Mouse (Mus musculus): ENCODE data around the gene Mnt.

Mnt gene

GRCm38 (mm10) chr11:74831606-74832451 is 1.1 kb downstream of the Mnt start:
- in situ Hi-C loops (cut with MboI, MseI) = loop anchor here in 1 of 2 experiments (10.0 kb wide), 2 partner anchors 633 to 923 kb away; partner anchors contain the start of gene Tlcd2

DNA sequence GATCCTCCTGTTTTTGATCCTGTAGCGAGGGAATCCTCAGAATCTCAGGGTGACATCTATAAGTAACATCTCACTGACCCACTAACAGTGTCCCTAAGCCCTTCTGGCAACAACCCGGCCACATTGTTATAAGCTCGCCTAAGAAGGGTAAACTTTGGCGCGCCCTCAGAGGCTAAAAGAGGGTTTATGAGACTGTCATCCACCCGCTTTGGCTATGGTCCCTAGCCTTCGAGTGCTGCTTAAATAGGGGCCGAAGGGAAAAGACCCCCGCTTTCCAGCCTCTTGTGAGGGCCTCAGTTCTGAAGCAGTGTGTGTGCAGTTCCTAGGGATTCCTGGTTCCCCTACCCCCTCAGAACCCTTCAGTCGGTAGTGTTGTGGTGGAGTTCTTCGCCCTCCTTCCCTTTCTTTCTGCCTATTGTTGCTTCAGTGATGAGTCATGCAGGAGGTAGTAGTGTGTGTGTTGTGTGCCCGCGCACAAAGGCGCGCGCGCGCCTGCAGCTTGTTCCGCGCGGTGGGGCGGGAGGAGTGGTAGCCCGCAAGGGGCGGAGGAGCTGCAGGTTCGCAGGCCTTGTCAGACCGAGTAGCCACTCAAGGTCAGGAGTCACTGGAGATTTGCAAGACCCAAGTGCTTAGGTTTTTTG is 1.9 kb downstream of the Mnt start:
- in situ Hi-C loops (cut with MboI, MseI) = loop anchor here in 1 of 2 experiments (10.0 kb wide), 2 partner anchors 632 to 922 kb away; partner anchors contain the start of gene Tlcd2

DNA sequence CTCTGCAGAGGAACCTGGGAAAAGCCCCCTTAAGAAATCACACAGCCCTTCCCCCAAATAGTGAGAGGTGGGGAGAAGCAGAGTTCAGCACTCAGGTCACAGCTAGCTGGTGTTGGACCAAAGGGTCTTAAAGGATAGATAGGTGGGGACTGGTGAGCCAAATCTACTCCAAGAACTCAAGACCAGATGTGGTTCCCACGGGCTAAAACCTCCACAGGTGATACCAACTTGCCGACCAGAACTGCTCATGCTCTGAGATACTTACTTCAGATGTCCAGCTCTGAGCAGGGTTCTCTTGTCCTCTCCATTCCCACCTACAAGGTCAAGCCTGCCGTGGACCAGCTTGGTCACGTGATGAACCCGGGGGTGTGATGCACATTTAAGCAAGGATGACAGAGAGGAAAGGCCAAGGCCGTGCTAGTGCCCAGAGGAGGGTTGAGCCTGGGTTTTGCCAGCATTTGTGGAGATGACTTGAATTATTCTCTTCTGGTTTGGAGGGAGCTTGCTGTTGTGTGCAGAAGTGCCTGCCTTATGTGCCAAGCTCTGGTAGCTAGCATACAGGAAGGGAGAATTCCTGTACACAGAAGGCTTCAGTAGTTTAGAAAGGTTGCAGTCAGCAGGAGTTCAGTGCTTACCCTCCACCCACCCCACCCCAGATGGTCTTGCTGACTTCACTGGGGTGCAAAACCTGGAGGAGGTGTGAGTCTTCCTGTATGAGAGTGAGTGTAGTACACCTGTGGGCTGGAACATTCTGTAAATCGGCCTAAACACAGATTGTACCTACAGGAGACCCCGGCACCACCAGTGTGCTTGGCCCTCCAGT is 3.0 kb downstream of the Mnt start:
- in situ Hi-C loops (cut with MboI, MseI) = loop anchor here in 1 of 2 experiments (10.0 kb wide), 2 partner anchors 631 to 921 kb away; partner anchors contain the start of gene Tlcd2

DNA sequence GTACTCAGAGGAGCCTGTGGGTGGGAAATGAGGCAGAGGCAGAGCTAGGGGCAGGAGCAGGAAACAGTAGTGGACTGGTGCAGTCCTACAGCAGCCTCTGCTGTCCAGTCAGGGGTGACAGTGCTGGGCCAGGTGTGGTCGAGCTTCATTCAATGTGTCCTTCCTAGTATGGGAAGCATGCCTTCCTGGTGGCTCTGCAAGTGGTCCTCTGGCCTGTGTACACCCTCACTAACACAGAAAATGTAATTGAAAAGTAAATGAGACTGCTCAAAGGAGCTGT is 3.6 kb downstream of the Mnt start:
- in situ Hi-C loops (cut with MboI, MseI) = loop anchor here in 1 of 2 experiments (10.0 kb wide), 2 partner anchors 631 to 921 kb away; partner anchors contain the start of gene Tlcd2

DNA sequence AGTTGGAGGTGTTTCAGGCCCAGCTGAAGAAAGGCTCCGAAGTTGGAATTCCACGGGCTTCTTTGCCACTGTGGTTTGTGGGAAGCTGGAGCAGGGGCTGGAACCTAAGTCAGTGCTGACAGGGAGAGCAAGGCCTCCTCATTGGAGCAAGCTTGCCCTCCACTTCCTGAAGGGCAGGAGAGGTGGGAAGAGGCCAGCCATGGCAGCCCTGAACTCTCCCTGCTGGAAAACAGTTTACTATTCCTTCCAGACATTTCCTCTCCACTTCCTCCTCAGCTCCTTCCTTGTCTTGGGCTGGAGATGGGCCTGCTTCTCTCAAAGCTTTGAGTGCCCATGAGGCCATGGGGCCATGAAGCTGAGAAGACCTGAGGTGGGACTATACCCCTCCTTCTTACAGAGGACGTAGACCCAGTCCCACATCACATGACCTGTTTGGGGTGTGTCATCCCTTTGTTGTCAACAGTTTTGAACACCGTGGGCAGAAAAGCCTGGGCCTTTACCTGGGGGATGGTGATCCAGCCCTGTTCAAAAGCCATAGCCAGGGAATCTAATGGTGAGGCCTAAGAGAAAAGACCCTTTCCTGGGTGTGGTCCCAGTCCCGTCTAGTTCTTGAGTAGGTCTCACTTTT is 4.0 kb downstream of the Mnt start:
- in situ Hi-C loops (cut with MboI, MseI) = loop anchor here in 1 of 2 experiments (5.0 to 10.0 kb wide), 3 partner anchors 338 to 920 kb away; partner anchors contain the start of gene Tlcd2

DNA sequence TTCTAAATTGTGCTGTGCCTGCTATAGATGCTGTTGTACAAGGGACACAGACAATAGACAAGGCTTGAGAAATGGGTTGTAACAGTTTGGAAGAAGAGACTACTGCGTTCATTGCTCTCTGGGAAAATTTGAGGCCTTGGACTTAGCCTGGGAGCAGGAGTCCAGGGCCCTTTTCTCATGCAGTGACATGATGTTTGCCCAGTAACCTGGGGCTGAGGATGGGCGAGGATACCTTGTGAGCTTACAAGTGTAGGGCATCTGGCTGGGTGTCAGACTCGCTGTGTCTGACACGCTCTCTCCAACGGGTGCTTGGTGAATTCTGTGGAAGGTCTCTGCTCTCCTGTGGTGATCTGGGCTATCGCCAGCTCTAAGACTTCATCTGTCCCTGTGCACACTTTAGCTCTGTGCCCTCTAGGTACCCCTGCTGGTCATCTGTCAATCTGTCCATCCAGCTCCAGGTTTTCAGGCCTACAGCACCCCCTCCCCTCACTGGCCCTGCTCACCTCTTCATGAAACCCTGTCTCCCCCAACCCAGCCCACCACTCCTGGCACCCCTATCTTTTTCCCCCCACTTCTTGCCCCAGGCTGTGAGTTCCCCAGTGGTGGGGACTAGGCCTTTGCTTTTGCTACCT is 5.0 kb downstream of the Mnt start:
- in situ Hi-C loops (cut with MboI, MseI) = loop anchor here in 1 of 2 experiments (5.0 to 10.0 kb wide), 3 partner anchors 337 to 919 kb away; partner anchors contain the start of gene Tlcd2

DNA sequence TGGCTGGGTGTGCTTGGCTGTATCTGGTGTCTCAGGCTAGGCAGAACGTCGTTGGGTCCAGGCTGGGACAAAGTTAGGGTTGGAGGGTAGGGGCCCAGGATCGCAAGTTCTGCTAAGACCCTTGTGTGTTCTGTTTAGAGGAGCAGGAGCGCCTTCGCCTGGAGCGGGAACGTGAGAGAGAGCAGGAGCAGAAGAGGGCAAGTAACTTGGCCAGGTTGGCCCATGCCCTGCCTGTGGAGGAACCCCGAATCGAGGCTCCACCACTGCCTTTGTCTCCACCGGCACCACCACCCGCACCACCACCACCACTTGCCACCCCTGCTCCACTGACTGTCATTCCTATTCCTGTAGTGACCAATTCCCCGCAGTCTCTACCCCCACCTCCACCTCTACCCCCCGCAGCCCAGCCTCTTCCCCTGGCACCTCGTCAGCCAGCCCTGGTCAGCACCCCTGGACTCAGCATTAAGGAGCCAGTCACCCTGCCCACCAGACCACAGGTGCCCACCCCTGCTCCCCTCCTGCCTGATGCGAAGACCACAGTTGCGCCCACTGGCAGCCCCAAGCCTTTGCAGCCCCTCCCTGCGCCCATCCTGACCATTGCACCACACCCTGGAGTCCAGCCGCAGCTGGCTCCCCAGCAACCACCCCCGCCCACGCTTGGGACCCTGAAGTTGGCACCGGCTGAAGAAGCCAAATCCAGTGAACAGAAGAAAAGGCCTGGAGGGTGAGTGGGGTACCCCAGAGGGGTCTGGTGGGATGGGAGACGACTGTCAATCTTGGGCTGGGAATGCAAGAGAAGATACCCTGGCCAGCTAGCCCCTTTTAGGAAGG is 5.7 kb downstream of the Mnt start:
- in situ Hi-C loops (cut with MboI, MseI) = loop anchor here in 1 of 2 experiments (5.0 to 10.0 kb wide), 3 partner anchors 336 to 918 kb away; partner anchors contain the start of gene Tlcd2

DNA sequence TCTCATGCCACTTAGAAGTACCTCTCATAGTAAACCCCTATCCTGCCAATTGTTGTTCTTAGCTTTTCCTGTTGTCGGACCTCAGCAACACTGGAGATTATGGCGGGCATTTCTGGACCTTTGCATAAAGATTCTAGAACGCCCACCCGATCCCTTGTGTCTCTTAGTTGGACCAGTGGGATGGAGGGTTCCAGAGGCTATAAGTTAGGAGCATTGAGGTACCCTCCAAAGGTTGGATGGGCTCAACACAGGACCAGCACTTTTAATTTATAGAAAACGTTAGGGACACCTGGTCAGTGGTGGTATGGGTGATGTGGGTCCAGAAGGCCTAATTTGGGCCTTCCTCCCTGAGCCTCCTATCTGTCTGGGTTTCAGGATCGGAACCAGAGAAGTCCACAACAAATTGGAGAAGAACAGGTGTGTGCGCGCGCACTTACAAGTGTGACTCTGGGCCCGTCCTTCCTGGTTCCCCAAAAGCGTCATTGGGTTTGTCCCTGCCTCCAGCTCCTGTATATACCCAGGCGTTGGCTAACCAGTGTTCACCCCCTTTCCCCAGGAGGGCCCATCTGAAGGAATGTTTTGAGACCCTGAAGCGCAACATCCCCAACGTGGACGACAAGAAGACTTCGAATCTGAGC is 6.5 kb downstream of the Mnt start:
- in situ Hi-C loops (cut with MboI, MseI) = loop anchor here in 1 of 2 experiments (5.0 to 10.0 kb wide), 3 partner anchors 335 to 918 kb away; partner anchors contain the start of gene Tlcd2

DNA sequence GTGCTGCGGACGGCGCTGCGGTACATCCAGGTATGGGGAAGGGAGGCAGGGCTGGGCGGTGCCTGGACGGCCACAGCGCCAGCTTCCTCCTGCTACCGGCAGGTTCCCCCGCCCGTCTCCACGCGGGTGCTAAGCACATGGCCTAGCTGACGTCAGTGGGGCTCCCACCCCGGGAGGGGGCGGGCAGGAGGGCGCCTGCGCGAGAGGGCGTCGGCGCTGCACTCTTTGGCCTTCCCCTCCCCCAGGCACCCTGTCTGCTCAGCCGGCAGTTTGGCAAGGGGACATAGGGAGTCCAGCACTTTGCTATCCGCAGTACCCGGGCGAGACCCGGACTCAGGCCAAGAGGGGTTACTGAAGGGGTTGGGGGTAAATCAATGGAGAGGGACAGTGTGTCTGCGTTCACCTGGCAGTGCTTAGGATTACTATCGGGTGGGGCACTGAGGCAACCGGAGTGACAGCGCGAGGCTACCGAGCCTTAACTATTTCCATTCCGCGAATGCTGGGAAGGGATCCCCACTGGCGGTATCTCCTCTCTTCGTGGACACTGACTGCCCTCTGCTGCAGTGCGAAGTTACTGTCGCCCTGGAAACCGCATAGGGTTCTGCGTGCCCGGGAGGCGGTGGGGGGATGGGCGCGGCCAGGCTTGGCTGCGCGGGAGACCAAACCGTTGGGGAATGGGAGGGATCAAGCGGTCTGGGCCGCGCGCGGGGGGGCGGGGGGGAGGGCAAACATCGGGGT is 7.1 kb downstream of the Mnt start:
- in situ Hi-C loops (cut with MboI, MseI) = loop anchor here in 1 of 2 experiments (5.0 to 10.0 kb wide), 3 partner anchors 334 to 917 kb away; partner anchors contain the start of gene Tlcd2

DNA sequence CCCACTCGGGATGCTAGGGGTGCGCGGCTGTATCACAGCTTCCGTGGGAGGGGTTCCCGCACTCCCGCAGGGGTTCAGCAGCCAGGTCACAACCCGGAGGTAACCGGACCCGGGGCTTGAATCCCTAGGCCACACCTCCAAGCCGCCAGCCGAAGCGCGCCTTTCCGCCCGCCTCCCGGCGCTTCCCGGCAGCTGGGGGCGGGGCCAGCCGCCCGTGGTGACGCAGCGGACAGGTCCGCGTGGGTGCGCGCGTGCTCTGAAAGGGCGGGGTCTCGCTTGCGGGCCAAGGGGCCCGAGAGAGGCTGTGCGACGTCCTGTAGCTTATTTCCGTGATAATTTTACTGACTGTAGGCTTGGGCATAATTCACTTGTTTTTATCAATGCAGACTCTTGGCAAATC is 7.7 kb downstream of the Mnt start:
- in situ Hi-C loops (cut with MboI, MseI) = loop anchor here in 1 of 2 experiments (5.0 to 10.0 kb wide), 3 partner anchors 334 to 916 kb away; partner anchors contain the start of gene Tlcd2

GRCm38 (mm10) chr11:74838971-74839370 is 8.3 kb downstream of the Mnt start:
- in situ Hi-C loops (cut with MboI, MseI) = loop anchor here in 1 of 2 experiments (5.0 to 10.0 kb wide), 3 partner anchors 333 to 916 kb away; partner anchors contain the start of gene Tlcd2

DNA sequence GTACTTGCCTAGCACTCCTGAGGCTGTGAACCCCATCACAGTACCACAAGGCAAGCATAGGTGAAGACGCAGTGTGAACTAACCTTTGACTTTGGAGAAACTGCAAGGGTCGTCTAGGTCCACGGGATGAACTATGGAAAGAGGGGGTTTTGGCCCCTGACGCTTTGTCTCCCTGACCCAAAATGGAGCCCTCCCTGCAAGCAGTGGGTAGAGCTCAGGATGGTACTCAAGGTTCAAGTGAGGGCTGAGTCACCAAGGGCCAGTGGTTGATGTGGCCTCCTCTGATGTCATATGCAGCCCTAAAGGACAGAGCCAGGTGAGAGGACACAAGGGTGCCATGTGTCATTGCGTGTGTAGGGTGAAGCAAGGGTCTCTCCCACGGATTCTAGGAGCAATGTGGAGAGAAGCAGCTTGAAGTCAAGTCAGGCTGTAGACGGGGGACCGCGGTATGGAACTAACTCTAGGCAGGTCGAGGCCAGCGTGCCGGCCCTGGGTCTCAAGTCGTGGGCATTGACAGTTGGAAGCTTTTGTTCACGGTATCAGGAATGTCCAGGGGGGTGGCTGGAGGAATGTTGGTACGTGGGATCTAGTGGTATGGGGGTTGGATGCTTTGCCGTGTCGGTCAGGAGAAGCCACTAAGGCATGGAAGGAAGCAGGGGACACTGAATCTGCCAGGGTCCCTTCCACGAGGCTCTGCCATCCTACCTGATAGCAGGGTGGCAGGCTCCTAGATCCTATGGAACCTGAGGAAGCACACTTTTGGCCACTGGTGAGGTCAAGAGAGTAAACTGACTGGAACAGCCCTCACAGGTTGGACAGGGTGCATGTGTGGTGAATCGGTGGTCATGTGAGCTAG is 9.4 kb downstream of the Mnt start:
- in situ Hi-C loops (cut with MboI, MseI) = loop anchor here in 1 of 2 experiments (5.0 to 10.0 kb wide), 3 partner anchors 332 to 915 kb away; partner anchors contain the start of gene Tlcd2

- in situ Hi-C loops (cut with MboI, MseI) = no loop called here
Observed at GRCm38 (mm10) chr11:74840739-74841138, 10.0 kb downstream of the Mnt start.

DNA sequence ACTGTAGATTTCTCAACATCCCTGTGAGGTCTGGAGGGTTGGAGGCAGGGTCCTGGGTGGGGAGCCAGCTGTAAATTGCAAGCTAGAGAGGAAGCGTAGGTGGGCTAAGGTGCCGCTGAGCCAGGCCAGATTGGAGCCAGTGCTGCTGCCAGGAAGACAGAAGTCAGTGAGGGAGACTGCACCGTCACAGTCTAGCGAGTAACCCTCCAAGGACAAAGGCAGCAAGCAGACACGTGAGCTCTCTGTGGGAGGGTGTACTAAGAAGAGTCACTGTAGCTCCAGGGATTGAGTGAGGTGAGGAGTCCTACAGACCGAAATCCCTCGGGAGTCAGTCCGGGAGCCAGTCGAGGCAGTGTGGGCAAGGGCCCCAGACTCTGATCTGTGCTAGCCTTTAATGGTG is 10.6 kb downstream of the Mnt start:
- in situ Hi-C loops (cut with MboI, MseI) = no loop called here

DNA sequence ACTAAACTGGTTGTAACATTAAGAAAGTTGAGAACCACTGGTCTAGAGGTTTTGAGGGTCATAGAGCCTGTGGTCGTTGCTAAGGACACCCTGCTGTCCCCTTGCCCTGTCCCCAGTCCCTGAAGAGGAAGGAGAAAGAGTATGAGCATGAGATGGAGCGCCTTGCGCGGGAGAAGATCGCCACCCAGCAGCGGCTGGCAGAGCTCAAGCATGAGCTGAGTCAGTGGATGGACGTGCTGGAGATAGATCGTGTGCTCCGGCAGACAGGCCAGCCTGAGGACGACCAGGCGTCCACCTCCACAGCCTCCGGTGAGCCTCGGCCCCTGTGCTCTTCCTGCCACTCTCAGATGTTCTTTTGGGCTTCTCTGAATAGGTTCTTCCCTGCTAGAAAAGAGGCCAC is 11.3 kb downstream of the Mnt start:
- in situ Hi-C loops (cut with MboI, MseI) = no loop called here

DNA sequence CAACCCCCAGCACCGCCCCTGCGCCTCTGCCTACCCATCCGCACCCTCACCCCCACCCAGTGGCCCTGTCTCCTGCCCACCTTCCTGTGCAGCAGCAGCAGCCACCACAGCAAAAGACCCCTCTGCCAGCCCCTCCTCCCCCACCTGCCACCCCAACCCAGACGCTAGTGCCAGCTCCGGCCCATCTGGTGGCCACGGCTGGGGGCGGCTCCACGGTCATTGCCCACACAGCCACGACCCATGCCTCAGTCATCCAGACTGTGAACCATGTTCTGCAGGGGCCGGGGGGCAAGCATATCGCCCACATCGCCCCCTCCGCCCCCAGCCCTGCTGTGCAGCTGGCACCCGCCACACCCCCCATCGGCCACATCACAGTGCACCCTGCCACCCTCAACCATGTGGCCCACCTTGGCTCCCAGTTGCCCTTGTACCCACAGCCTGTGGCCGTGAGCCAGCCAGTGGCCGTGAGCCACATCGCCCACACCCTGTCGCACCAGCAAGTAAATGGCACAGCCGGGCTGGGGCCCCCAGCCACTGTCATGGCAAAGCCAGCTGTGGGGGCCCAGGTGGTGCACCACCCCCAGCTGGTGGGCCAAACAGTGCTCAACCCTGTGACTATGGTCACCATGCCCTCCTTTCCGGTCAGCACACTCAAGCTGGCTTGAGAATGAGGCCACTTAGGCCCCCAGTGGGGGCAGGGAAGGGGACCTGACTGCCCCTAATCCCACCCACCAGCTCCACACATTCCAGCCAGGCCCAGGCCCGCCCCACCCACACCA is 12.1 kb downstream of the Mnt start:
- in situ Hi-C loops (cut with MboI, MseI) = no loop called here

DNA sequence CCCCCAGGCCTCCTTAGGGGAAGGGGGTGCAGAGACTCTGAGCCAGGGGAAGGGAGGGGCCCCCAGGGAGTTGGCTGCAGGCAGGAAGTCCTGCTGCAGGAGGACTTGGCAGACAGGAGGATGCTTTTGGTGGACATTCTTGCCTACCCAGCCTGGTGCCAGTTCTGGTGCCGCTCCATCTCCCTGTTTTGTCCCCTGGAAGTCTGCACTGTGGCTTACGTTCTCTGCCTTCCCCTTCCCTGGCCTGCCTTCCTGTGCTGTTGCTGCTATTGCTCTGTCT is 12.7 kb downstream of the Mnt start:
- in situ Hi-C loops (cut with MboI, MseI) = no loop called here

Data from T-helper 17 cell (primary cell).